Mouse (Mus musculus): ENCODE data around the gene Zswim8. TPM values are rescaled to one million over a fixed set of nuclear protein-coding genes. Genes with fewer than 3 reads are reported as not detected.
"Not testable (repeated sequence)": the region's sequence is repeated elsewhere in the genome, so short reads cannot be mapped to it uniquely, and the experiment has no call there.

Zswim8 gene
- total RNA-seq, 2 experiments from 2014 or later = 154 to 187 TPM

GRCm38 (mm10) chr14:20694185-20694883, 13.0 kb upstream of the Zswim8 start:
- no peak for DNase-seq

GRCm38 (mm10) chr14:20694884-20695760, 12.2 kb upstream of the Zswim8 start, which contains the start of gene Fut11:
Gene Fut11, plus strand, starts transcription at chr14:20694968.
- peak; percentile 80 to 86 for DNase-seq

DNA sequence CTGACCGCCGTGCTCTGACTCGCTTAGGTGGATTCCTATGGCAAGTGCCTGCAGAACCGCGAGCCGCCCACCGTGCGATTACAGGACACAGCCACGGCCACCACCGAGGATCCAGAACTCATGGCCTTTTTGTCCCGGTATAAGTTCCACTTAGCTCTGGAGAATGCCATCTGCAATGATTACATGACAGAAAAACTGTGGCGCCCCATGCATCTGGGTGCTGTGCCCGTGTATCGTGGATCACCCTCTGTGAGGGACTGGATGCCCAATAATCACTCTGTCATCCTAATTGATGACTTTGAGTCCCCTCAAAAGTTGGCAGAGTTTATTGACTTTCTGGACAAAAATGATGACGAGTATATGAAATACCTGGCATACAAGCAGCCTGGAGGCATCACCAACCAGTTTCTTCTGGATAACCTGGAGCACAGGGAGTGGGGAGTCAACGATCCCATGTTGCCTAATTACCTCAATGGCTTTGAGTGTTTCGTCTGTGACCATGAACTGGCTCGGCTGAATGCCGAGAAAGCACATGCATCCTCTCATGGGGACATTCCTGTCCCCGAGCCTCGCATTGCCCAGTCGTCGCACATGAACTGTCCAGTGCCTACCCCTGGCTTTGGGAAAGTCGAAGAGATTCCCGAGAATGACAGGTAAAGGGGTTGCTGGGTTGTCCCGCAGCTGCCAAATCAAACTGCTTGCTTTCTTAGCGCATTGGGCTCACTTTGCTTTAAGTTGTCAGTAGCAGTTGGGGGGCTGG, 11.4 kb upstream of the Zswim8 start:
- peak in 1 of 2 experiments; percentile 27 for DNase-seq

- peak; percentile 42 to 58 for DNase-seq
These were observed 10.4 kb upstream of the Zswim8 start for GRCm38 (mm10) chr14:20696986-20697385.

- no peak for DNase-seq
These were observed 8.8 kb upstream of the Zswim8 start for GRCm38 (mm10) chr14:20698515-20698914.

DNA sequence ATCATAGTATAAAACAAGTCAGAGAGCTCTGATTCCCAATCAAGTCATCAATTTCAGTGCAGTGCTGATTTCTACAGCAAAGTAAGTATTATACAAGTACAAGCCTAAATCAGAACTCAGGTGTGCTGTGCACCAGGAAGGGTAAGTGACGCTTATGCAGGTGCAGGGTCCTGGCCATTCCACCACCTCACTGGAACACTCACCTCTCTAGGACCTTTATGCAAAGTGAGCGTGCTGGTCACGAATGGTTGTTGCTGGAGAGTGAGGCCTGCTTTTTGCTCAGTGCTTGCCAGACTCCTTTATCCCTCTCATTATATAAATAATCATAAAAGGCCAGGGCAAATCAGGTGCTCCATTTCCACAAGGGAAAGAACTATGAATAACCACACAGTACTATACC, 7.0 kb upstream of the Zswim8 start:
- no peak for DNase-seq

- DNase-seq = no peak
These were observed 5.8 kb upstream of the Zswim8 start for GRCm38 (mm10) chr14:20701554-20701953.

DNA sequence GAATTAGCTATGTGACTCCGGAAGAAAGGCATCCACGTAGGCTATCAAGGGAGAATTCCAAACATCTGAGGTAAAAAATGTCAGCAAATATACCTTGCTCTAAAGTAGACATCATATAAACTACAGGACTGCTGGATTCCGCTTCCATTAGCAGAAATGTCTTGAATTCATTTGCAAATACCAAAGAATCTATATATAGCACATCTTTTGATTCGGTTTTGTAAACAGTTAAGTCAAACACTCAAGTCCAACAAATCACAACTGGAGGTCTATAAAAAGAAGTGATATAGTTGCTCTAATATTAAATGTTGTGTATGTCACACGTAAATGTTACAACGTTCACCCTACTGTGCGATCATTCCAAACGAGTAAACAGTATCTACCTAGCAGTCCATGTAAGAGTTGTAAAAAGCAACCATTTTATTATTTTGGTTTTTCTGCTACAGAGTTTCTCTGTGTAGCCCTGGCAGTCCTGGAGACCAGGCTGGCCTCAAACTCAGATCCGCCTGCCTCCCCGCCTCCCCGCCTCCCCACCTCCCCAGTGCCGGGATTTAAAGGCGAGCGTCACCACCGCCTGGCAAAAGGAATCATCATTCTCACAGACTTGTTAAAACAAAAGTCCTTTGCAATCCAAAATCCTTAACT, 5.1 kb upstream of the Zswim8 start:
- no peak for DNase-seq

DNA sequence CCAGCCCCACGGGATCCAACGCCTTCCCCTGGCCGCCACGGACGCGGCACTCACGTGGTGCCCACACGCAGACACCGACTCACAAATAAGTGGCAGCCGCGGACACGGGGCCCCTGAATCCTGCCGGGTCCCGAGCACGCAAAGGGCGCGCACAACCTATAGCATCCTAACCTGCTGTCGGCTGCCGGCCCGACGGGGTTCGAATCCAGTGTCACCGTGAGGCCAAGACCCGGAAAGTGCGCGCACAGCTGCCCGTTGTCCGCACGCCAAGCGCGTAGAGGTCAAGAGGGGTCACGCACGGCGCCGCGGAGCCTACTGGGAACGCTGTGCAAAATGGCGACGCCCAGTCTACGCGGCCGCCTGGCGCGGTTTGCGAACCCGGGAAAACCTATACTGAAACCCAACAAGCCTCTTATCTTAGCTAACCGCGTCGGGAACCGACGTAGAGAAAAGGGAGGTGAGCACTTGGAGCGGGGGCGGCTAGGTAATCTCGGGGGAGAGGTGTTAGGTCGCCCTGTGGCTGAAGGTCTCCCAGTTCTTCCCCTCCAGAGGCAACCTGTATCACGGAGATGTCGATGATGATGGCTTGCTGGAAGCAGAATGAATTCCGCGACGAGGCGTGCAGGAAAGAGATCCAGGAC, 4.5 kb upstream of the Zswim8 start, which contains the start of gene Chchd1:
TSS of gene Chchd1 (plus strand) at position 266 of the 641 bp plus-strand sequence.
- peak; percentile 91 to 92 for DNase-seq

DNA sequence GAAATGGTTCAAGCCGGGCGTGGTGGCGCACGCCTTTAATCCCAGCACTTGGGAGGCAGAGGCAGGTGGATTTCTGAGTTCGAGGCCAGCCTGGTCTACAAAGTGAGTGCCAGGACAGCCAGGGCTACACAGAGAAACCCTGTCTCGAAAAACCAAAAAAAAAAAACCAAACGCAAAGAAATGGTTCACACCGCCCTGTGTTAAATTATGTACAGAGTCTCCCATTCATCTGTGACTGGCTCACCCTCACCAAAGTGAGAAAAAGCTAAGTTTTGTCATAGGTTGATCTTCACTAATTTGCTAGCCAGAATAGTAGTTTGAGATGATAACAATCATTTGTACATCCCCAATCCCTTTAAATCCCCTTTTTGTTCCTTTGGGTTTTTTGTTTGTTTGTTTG, 3.9 kb upstream of the Zswim8 start:
- DNase-seq = not testable (repeated sequence)

- no peak for DNase-seq
These were observed 887 bp downstream of the Zswim8 start for GRCm38 (mm10) chr14:20708239-20708638.

DNA sequence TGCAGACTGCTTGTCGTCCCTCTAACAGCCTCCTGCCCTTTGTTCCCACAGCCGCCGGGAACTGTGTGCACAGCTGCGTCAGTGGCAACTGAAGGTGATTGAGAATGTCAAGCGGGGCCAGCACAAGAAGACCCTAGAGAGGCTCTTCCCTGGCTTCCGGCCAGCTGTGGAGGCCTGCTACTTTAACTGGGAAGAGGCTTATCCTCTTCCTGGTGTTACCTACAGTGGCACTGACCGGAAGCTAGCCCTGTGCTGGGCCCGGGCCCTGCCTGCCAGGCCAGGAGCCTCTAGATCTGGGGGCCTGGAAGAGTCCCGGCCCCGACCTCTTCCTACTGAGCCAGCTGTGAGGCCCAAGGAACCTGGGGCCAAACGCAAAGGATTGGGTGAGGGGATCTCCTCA, 6.5 kb downstream of the Zswim8 start:
- no peak for DNase-seq

- no peak for DNase-seq
These were observed 11.1 kb downstream of the Zswim8 start for GRCm38 (mm10) chr14:20718443-20718842.

DNA sequence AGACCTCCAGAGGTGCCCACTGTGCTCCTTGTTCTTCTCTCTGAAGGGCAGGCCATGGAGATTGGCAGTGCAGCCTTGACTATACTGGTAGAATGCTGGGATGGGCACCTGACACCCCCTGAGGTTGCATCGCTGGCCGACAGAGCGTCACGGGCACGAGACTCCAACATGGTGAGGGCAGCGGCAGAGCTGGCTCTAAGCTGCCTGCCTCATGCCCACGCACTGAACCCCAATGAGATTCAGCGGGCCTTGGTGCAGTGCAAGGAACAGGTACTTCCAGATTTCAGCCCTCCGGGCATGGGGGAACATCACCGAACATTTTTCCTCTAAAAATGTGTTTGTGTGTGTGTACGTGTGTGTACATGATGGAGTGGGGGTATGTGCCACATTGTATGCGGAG, 12.4 kb downstream of the Zswim8 start:
- DNase-seq = no peak

GRCm38 (mm10) chr14:20721371-20721770, 14.0 kb downstream of the Zswim8 start:
- no peak for DNase-seq

DNA sequence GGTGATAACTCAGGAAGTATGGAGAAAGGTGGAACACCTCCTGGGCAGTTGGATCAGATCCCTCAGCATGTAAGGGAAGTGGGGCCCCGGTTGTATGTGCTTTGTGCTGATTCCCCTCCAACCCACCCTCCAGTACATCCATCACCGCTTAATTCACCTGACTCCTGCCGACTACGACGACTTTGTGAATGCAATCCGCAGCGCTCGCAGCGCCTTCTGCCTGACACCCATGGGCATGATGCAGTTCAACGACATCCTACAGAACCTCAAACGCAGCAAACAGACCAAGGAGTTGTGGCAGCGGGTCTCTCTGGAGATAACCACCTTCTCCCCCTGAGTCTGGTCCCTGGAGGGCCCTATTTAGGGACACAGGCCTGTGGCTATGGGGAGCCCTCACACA, 15.7 kb downstream of the Zswim8 start:
- no peak for DNase-seq

GRCm38 (mm10) chr14:20724043-20724442, 16.7 kb downstream of the Zswim8 start:
- DNase-seq = peak; percentile 62 to 71

DNA sequence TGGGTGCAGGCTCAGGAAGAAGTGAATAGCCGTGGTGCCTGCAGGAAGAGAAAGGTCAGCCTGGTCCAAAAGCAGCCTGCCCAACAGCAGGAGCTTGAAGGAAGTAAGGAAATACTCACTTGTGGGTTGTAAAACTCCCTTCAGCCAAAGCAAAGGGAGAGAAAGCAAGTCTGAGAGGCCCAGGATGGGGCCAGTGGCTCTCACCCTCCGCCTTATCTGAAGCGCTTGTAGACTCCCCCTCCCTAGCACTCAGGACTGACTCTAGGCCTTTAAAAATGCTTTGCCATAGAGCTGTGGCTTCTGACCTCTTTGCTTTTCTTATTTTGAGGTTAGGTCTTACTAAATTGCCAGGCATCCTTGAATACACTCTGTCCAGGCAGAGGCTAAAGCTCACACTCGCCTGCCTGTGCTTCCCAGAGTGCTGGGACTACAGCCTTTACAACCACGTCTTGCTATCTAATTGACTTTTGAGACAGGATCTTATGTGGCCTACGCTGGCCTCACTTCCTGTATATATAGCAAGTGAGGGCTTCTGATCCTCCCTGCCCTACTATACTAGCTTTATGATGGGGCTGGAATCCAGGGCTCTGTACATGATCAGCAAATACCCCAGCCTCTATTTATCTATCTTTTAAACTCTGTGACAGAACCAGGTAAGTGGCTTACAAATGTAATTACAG, 18.4 kb downstream of the Zswim8 start:
- DNase-seq = no peak

DNA sequence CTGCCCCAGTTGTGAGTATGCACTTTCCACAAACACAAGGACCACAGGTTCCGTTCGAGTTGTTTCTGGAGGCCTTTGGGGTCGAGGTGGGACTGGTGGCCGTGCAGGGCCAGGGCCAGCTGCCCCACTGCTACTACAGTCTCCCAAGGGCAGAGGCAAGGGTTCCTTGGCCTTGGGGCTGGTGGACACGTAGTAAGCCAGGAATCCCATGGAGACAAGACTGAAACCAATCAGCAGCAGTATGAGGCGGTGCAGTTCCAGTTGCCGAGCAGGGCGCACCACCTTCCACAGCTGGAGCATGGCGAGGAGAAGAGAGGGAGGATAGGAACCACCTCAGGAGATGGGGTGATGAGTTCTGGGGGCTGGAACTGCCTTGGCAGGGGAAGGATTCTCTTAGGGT, 22.5 kb downstream of the Zswim8 start:
- no peak for DNase-seq

DNA sequence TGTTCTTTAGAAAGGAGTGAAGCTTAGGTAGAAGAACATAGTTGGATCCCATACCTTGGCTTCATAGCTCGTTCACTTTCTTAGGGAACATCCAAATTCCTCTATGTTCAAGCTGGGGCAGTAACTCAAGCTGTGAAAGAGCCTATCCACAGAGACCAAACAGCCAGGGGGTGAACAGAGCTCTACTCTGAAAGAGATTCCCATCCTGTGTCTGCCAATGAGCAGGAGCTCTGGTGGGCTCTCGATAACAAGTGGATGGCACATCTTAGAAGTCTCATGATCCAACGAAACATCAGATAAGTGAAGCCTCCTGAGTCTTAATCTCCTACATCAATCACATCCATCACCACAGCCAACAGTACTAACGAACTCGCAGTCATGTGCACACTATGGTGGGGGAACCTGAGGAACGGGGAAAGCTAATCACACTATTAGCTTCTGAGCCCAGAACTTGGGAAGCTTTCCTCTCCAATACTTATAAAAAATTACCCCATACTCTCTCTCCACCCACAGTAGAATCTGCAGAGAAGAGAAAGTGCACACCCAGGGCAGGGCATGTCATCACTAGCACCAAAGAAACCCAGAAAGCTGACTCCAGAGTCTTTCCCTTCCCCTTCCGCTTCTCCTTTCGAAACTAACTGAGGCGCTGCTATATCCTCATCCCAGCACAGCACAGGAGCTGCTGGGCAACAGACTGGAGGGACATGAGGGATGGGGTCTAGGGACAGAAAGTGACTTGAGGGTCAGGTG, 23.7 kb downstream of the Zswim8 start:
- DNase-seq = no peak

Measured in layer of hippocampus, postnatal 36 days (tissue).